Mouse (Mus musculus) CH12.LX (cell line): ENCODE results near the gene Ephx1. TPM values are rescaled to one million over a fixed set of nuclear protein-coding genes. Genes with fewer than 3 reads are reported as not detected.

Experiments used
- DNase-seq: peaks from one replicate; pipeline ENCODE4 v3.0.0-alpha.2; 2013; ENCODE audit errors: extremely low read depth
- H3K27ac ChIP-seq: 2 replicates; pipeline ENCODE4 v1.5.1; 2012; ENCODE audit warnings: low read depth, mild to moderate bottlenecking, control low read depth, moderate library complexity; ENCODE audit not compliant: insufficient read depth
- H3K27me3 ChIP-seq: replicated peaks from 2 replicates; pipeline ENCODE3; 2012; ENCODE audit warnings: inconsistent platforms
- H3K36me3 ChIP-seq, 2 experiments: replicated peaks in 1 of 2; 2 replicates each; pipeline versions ENCODE3 to v1.6.1; 2012; ENCODE audit warnings: inconsistent platforms in 1 of 2, low read length in 1 of 2, mild to moderate bottlenecking in 1 of 2, mixed read lengths in 1 of 2, moderate library complexity in 1 of 2; ENCODE audit not compliant: control insufficient read depth in 1 of 2, insufficient read depth in 1 of 2
- H3K4me1 ChIP-seq, 2 experiments: 2 replicates each; pipeline ENCODE4 v1.6.1; 2012; ENCODE audit warnings: inconsistent platforms in 1 of 2, moderate library complexity in 1 of 2; ENCODE audit not compliant: insufficient read depth in 2 of 2, control insufficient read depth in 1 of 2
- H3K4me2 ChIP-seq: 2 replicates; pipeline ENCODE4 v1.6.1; 2012; ENCODE audit warnings: low read depth, mild to moderate bottlenecking, control low read depth; ENCODE audit not compliant: poor library complexity, insufficient read depth, severe bottlenecking
- H3K4me3 ChIP-seq, 3 experiments: fragments of 150-350 bp in 1 of 3; sonication (generic) in 1 of 3; replicated peaks in 1 of 3; 2 replicates each; pipeline versions ENCODE3 to v1.5.1; 2011 to 2012; ENCODE audit warnings: low read depth in 2 of 3, low read length in 2 of 3, mild to moderate bottlenecking in 2 of 3, moderate library complexity in 2 of 3, control low read depth in 1 of 3, improper control_type of control experiment in 1 of 3, inconsistent platforms in 1 of 3, mixed read lengths in 1 of 3; ENCODE audit not compliant: poor library complexity in 1 of 3
- H3K79me2 ChIP-seq: replicated peaks from 2 replicates; pipeline ENCODE4 v1.6.1; 2012; ENCODE audit warnings: mild to moderate bottlenecking, moderate library complexity; ENCODE audit not compliant: control insufficient read depth, poor library complexity, insufficient read depth, severe bottlenecking; ENCODE audit errors: extremely low read depth
- H3K9ac ChIP-seq: 2 replicates; pipeline ENCODE4 v1.6.1; 2012; ENCODE audit warnings: low read depth, mild to moderate bottlenecking, control low read depth, moderate library complexity; ENCODE audit not compliant: insufficient read depth
- H3K9me3 ChIP-seq: replicated peaks from 2 replicates; pipeline ENCODE3; 2012; ENCODE audit warnings: low read length, inconsistent platforms, mixed read lengths
- CHD2 ChIP-seq: IDR thresholded peaks from 2 replicates; pipeline ENCODE4 v1.6.1; 2011; ENCODE audit warnings: low read length, improper control_type of control experiment
- CTCF ChIP-seq, 2 experiments: IDR thresholded peaks in 1 of 2; conservative IDR thresholded peaks in 1 of 2; 2 replicates each; pipeline ENCODE4 v1.5.1; 2011 to 2012; ENCODE audit warnings: low read depth in 2 of 2, low read length in 2 of 2, improper control_type of control experiment in 1 of 2, inconsistent platforms in 1 of 2, mild to moderate bottlenecking in 1 of 2, moderate library complexity in 1 of 2
- E2F4 ChIP-seq: IDR thresholded peaks from 2 replicates; pipeline ENCODE4 v1.6.1; 2011; ENCODE audit warnings: low read depth, low read length, improper control_type of control experiment; ENCODE audit not compliant: insufficient replicate concordance
- JUND ChIP-seq: conservative IDR thresholded peaks from 2 replicates; pipeline ENCODE4 v1.6.1; 2011; ENCODE audit warnings: low read depth, low read length, improper control_type of control experiment
- MEF2A ChIP-seq: IDR thresholded peaks from 2 replicates; pipeline ENCODE4 v1.6.1; 2014; ENCODE audit warnings: low read depth, mild to moderate bottlenecking, inconsistent platforms, low read length, improper control_type of control experiment, borderline replicate concordance
- NRF1 ChIP-seq: IDR thresholded peaks from 2 replicates; pipeline ENCODE4 v1.6.1; 2014; ENCODE audit warnings: low read depth, mild to moderate bottlenecking, inconsistent platforms, low read length, improper control_type of control experiment, moderate library complexity
- POLR2AphosphoS2 ChIP-seq: IDR thresholded peaks from 2 replicates; pipeline ENCODE4 v1.6.1; 2011; ENCODE audit warnings: low read depth, low read length, improper control_type of control experiment
- RAD21 ChIP-seq: IDR thresholded peaks from 2 replicates; pipeline ENCODE4 v1.6.1; 2011; ENCODE audit warnings: low read depth, mild to moderate bottlenecking, low read length, improper control_type of control experiment, moderate library complexity
- SIN3A ChIP-seq: IDR thresholded peaks from 2 replicates; pipeline ENCODE4 v1.6.1; 2012; ENCODE audit warnings: low read length, improper control_type of control experiment, inconsistent platforms
- UBTF ChIP-seq: IDR thresholded peaks from 2 replicates; pipeline ENCODE4 v1.6.1; 2012; ENCODE audit warnings: low read depth, mild to moderate bottlenecking, inconsistent platforms, low read length, improper control_type of control experiment, moderate library complexity
- USF1 ChIP-seq: IDR thresholded peaks from 2 replicates; pipeline ENCODE4 v1.6.1; 2014; ENCODE audit warnings: low read depth, mild to moderate bottlenecking, inconsistent platforms, low read length, improper control_type of control experiment
- ZNF384 ChIP-seq: IDR thresholded peaks from 2 replicates; pipeline ENCODE4 v1.6.1; 2012; ENCODE audit warnings: low read depth, low read length, improper control_type of control experiment, inconsistent platforms
- dilution Hi-C: fragments of 300-500 bp; cut with MboI; formaldehyde crosslinking; loops from 2 replicates; pipeline ENCODE4 v1.14.3; 2020; ENCODE audit warnings: low sequenced_read_pairs; ENCODE audit not compliant: extremely low pct_unique_long_range_greater_than_20kb, extremely low pct_ligation_motif_present
- in situ Hi-C: fragments of 300-500 bp; cut with MboI; formaldehyde crosslinking; loops from 3 replicates; pipeline ENCODE4 v1.14.3; 2019; ENCODE audit warnings: low sequenced_read_pairs, low pct_ligation_motif_present, low pct_unique_long_range_greater_than_20kb, mixed read lengths
- polyA plus RNA-seq: library from polyadenylated mRNA; unstranded; fragments of >175 nt; gene quantifications from 2 replicates; pipeline ENCODE4 v1.2.1, GENCODE M21; 2012; ENCODE audit warnings: low read depth; ENCODE audit not compliant: insufficient read length
- total RNA-seq, 2 experiments: library from RNA; depleted of rRNA; stranded (reverse); fragments of 300-350 nt in 1 of 2; fragments of >200 nt in 1 of 2; gene quantifications; 2 replicates each; pipeline ENCODE4 v1.2.3; 2012 to 2014

Ephx1 gene
- total and polyA plus RNA-seq, 3 experiments = 10.7 to 20.7 (median 12.0) TPM

- no peaks in the 10 kb centered on the region for H3K36me3 ChIP-seq
- no peak for DNase-seq
- H3K79me2 ChIP-seq = no peaks in the 10 kb centered on the region
- in situ Hi-C loops (no loop called here), dilution Hi-C loops (no loop called here)
- peaks cover 3% of the 10 kb centered on the region for H3K9me3 ChIP-seq
- H3K4me1 ChIP-seq = no peaks in the 10 kb centered on the region
- H3K27ac ChIP-seq = no peak overlapping the region
- TF ChIP-seq JUND (no peak), CHD2 (no peak), MEF2A (no peak), POLR2AphosphoS2 (no peak)
- H3K4me2 ChIP-seq = no peak overlapping the region
- H3K9ac ChIP-seq = no peak overlapping the region
- no peaks in the 10 kb centered on the region for H3K27me3 ChIP-seq
- no peak overlapping the region for H3K4me3 ChIP-seq
Measured at GRCm38 (mm10) chr1:181052898-181053297, 32.2 kb upstream of the Ephx1 start.

GRCm38 (mm10) chr1:181050937-181051336, 30.2 kb upstream of the Ephx1 start, which contains the start of gene 9130409I23Rik:
Gene 9130409I23Rik (plus strand): TSS chr1:181051237.
- H3K27ac ChIP-seq = no peak within 1 kb of the TSS
- no peak for TF ChIP-seq JUND
- TF ChIP-seq CTCF (conservative IDR thresholded peaks at IDR 0.05 in 1 of 2, IDR thresholded peaks at IDR 0.05 in 1 of 2; ENCODE audit: low read depth in 2 of 2, low read length in 2 of 2) = no peak
- no peak for TF ChIP-seq RAD21
- no peak for TF ChIP-seq NRF1
- TF ChIP-seq E2F4 = no peak
- TF ChIP-seq UBTF = no peak
- TF ChIP-seq CHD2 = no peak
- TF ChIP-seq, all 38 proteins: peak for 0
- Histone ChIP-seq H3K4me3 (no peak within 1 kb of the TSS), H3K36me3 (no peaks in the 10 kb centered on the region), H3K9me3 (no peaks in the 10 kb centered on the region), H3K4me1 (no peaks in the 10 kb centered on the region), H3K27me3 (no peaks in the 10 kb centered on the region), H3K9ac (no peak within 1 kb of the TSS), H3K79me2 (no peaks in the 10 kb centered on the region), H3K4me2 (no peak within 1 kb of the TSS)
- no peak for DNase-seq
- in situ Hi-C loops = no loop called here
- dilution Hi-C loops = no loop called here

- H3K36me3 ChIP-seq = no peaks in the 10 kb centered on the region
- H3K4me2 ChIP-seq = no peak overlapping the region
- H3K4me1 ChIP-seq = no peaks in the 10 kb centered on the region
- dilution Hi-C loops (no loop called here), in situ Hi-C loops (no loop called here)
- no peaks in the 10 kb centered on the region for H3K79me2 ChIP-seq
- no peak for TF ChIP-seq SIN3A
- TF ChIP-seq ZNF384 = no peak
- TF ChIP-seq CTCF (conservative IDR thresholded peaks at IDR 0.05 in 1 of 2, IDR thresholded peaks at IDR 0.05 in 1 of 2; ENCODE audit: low read depth in 2 of 2, low read length in 2 of 2) = peak in 1 of 2 experiments; percentile 60; a peak in 2 of 4 replicates
- no peak for TF ChIP-seq USF1
- TF ChIP-seq RAD21 = peak; percentile 37
- H3K4me3 ChIP-seq = no peak overlapping the region
- H3K27me3 ChIP-seq = peaks cover under 1% of the 10 kb centered on the region
- DNase-seq = peak; percentile 12
- H3K27ac ChIP-seq = no peak overlapping the region
- no peaks in the 10 kb centered on the region for H3K9me3 ChIP-seq
- H3K9ac ChIP-seq = no peak overlapping the region
Measured at GRCm38 (mm10) chr1:181049328-181049842, 28.7 kb upstream of the Ephx1 start.
